Mouse (Mus musculus) lung, postnatal 0 days (tissue): ENCODE measurements around the gene Gm26657. TPM values are rescaled to one million over a fixed set of nuclear protein-coding genes. Genes with fewer than 3 reads are reported as not detected.

ENCODE experiments used
- ATAC-seq: fragments of 200-750 bp; cut with Nextera tagmentation; 2 replicates; pipeline ENCODE4 v1.8.0; 2017; ENCODE audit warnings: moderate library complexity
- DNase-seq: peaks from one replicate; pipeline ENCODE4 v3.0.0-alpha.2; 2016; ENCODE audit warnings: low spot score
- H3K27ac ChIP-seq: fragments of 300-500 bp; sonication (generic); 2 replicates; pipeline ENCODE4 v1.5.1; 2014; ENCODE audit warnings: antibody characterized with exemption, mild to moderate bottlenecking, low read length, mixed read lengths
- H3K27me3 ChIP-seq: fragments of 300-500 bp; sonication (generic); replicated peaks from 2 replicates; pipeline ENCODE4 v1.6.1; 2014; ENCODE audit warnings: low read length, mixed read lengths; ENCODE audit not compliant: insufficient read depth
- H3K36me3 ChIP-seq: fragments of 300-500 bp; sonication (generic); 2 replicates; pipeline ENCODE4 v1.6.1; 2014; ENCODE audit warnings: low read length, mixed read lengths; ENCODE audit not compliant: insufficient read depth
- H3K4me1 ChIP-seq: fragments of 300-500 bp; sonication (generic); 2 replicates; pipeline ENCODE4 v1.6.1; 2014; ENCODE audit warnings: antibody characterized with exemption, low read depth, low read length, mixed read lengths; ENCODE audit not compliant: insufficient read depth
- H3K4me2 ChIP-seq: fragments of 300-500 bp; sonication (generic); replicated peaks from 2 replicates; pipeline ENCODE4 v1.6.1; 2014; ENCODE audit warnings: low read depth, mild to moderate bottlenecking, low read length, moderate library complexity, mixed read lengths
- H3K4me3 ChIP-seq: fragments of 300-500 bp; sonication (generic); 2 replicates; pipeline ENCODE4 v1.5.1; 2014; ENCODE audit warnings: low read depth, low read length
- H3K9ac ChIP-seq: fragments of 300-500 bp; sonication (generic); replicated peaks from 2 replicates; pipeline ENCODE4 v1.6.1; 2014; ENCODE audit warnings: low read depth, mild to moderate bottlenecking
- H3K9me3 ChIP-seq: fragments of 300-500 bp; sonication (generic); 2 replicates; pipeline ENCODE4 v1.6.1; 2016; ENCODE audit warnings: low read length, mixed read lengths
- CTCF ChIP-seq: IDR thresholded peaks from 2 replicates; pipeline ENCODE4 v1.5.1; 2016; ENCODE audit warnings: antibody characterized with exemption, mild to moderate bottlenecking
- EP300 ChIP-seq: IDR thresholded peaks from 2 replicates; pipeline ENCODE4 v1.6.1; 2016; ENCODE audit warnings: antibody characterized with exemption, mild to moderate bottlenecking, control low read depth
- WGBS: fragments of 180-500 bp; shearing (Covaris S2); extraction: QIAGEN DNeasy Blood & Tissue Kit; methylation state at CpG from one replicate; pipeline ENCODE4 v1.1.7; 2014; 5-methylcytosine and 5-hydroxymethylcytosine counted together
- polyA plus RNA-seq: library from polyadenylated mRNA; unstranded; fragments of >200 nt; fragmentation: Nextera tagmentation; extraction: Ambion mirVana; gene quantifications from 2 replicates; pipeline ENCODE4 v1.2.1, GENCODE M21; 2015

Gene Gm26657
- polyA plus RNA-seq, 1 experiment from 2014 or later: not detected

GRCm38 (mm10) chr4:56740611-56741010, 741 bp downstream of the Gm26657 start:
- DNase-seq (no peak), ATAC-seq (no peak)
- no peak overlapping the region for H3K4me3 ChIP-seq
- H3K4me1 ChIP-seq: no peaks in the 10 kb centered on the region
- no peak overlapping the region for H3K4me2 ChIP-seq
- H3K36me3 ChIP-seq: no peaks in the 10 kb centered on the region
- H3K27ac ChIP-seq: no peak overlapping the region
- no peaks in the 10 kb centered on the region for H3K27me3 ChIP-seq
- H3K9me3 ChIP-seq: no peaks in the 10 kb centered on the region
- 94% methylated on average over 20 of the region's 20 CpGs for whole genome bisulfite sequencing
- TF ChIP-seq CTCF (no peak), EP300 (no peak)
- H3K9ac ChIP-seq: no peak overlapping the region

DNA sequence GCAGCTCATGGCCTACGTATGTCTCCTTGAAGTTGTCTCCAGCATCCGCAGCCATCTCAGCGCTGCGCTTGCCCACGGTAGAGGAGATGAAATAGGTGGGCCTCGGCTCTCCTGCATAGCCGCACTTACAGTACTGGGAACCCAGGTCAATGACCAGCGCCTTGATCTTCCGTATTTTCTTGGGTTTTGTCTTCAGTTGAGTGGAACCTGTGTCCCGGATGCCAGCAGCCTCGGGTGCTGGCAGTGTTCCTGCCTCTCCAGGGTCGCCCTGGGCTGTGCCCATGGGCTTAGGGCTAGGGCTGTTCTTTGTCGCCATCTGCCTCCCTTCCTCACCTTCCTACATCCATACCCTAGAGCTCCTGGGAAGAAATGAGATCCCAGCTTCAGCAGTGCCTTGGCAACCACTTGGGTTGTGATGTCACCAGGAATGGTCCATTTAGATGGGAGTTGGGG, 1.2 kb downstream of the Gm26657 start, which contains the start of gene Actl7b:
TSS of gene Actl7b (minus strand) at position 403 of the 453 bp plus-strand sequence.
- ATAC-seq: no peak
- no peak for TF ChIP-seq CTCF
- no peak for TF ChIP-seq EP300
- Histone ChIP-seq H3K9ac (no peak within 1 kb of the TSS), H3K9me3 (no peaks in the 10 kb centered on the region), H3K4me3 (no peak within 1 kb of the TSS), H3K27me3 (no peaks in the 10 kb centered on the region), H3K4me2 (no peak within 1 kb of the TSS), H3K4me1 (no peaks in the 10 kb centered on the region), H3K36me3 (no peaks in the 10 kb centered on the region), H3K27ac (no peak within 1 kb of the TSS)
- no peak for DNase-seq
- WGBS: 92% methylated on average over 13 of the region's 13 CpGs

GRCm38 (mm10) chr4:56742698-56743097, 2.8 kb downstream of the Gm26657 start:
- DNase-seq: no peak
- Histone ChIP-seq H3K4me3 (no peak overlapping the region), H3K36me3 (no peaks in the 10 kb centered on the region), H3K27me3 (no peaks in the 10 kb centered on the region), H3K4me1 (no peaks in the 10 kb centered on the region), H3K9me3 (no peaks in the 10 kb centered on the region), H3K4me2 (no peak overlapping the region), H3K27ac (no peak overlapping the region), H3K9ac (no peak overlapping the region)
- TF ChIP-seq EP300 (no peak), CTCF (no peak)
- 85% methylated on average over 4 of the region's 4 CpGs for WGBS
- ATAC-seq: no peak

GRCm38 (mm10) chr4:56743363-56744195, 3.7 kb downstream of the Gm26657 start, which contains the start of gene Actl7a:
Gene Actl7a, plus strand, starts transcription at chr4:56743413.
- DNase-seq (no peak), ATAC-seq (no peak)
- Histone ChIP-seq H3K27me3 (no peaks in the 10 kb centered on the region), H3K27ac (no peak within 1 kb of the TSS), H3K4me3 (no peak within 1 kb of the TSS), H3K9me3 (no peaks in the 10 kb centered on the region), H3K9ac (no peak within 1 kb of the TSS), H3K4me2 (no peak within 1 kb of the TSS), H3K36me3 (no peaks in the 10 kb centered on the region), H3K4me1 (no peaks in the 10 kb centered on the region)
- 96% methylated on average over 21 of the region's 21 CpGs for WGBS
- TF ChIP-seq EP300 (no peak), CTCF (no peak)

GRCm38 (mm10) chr4:56746345-56746744, 6.5 kb downstream of the Gm26657 start:
- H3K27me3 ChIP-seq: no peaks in the 10 kb centered on the region
- peaks cover 6% of the 10 kb centered on the region; the same call in 1 of the 2 replicates for H3K36me3 ChIP-seq
- H3K9me3 ChIP-seq: no peaks in the 10 kb centered on the region
- H3K4me1 ChIP-seq: no peaks in the 10 kb centered on the region
- no peak overlapping the region for H3K27ac ChIP-seq
- no peak overlapping the region for H3K4me3 ChIP-seq
- 87% methylated on average over 2 of the region's 2 CpGs for WGBS
- no peak for TF ChIP-seq EP300
- TF ChIP-seq CTCF: no peak
- H3K9ac ChIP-seq: no peak overlapping the region
- no peak overlapping the region for H3K4me2 ChIP-seq
- ATAC-seq (no peak), DNase-seq (no peak)

- TF ChIP-seq EP300 (no peak), CTCF (no peak)
- no peak overlapping the region for H3K4me3 ChIP-seq
- 94% methylated on average over 9 of the region's 9 CpGs for WGBS
- H3K9me3 ChIP-seq: no peaks in the 10 kb centered on the region
- H3K27ac ChIP-seq: no peak overlapping the region
- no peak for ATAC-seq
- no peaks in the 10 kb centered on the region for H3K27me3 ChIP-seq
- H3K4me2 ChIP-seq: no peak overlapping the region
- no peak for DNase-seq
- H3K4me1 ChIP-seq: no peaks in the 10 kb centered on the region
- H3K9ac ChIP-seq: no peak overlapping the region
- peaks cover 8% of the 10 kb centered on the region; the same call in 1 of the 2 replicates for H3K36me3 ChIP-seq
Measured at GRCm38 (mm10) chr4:56747456-56747855, 7.6 kb downstream of the Gm26657 start.
